Mouse (Mus musculus) testis, adult 2 months (tissue): ENCODE data around the gene Ddx4. TPM values are rescaled to one million over a fixed set of nuclear protein-coding genes. Genes with fewer than 3 reads are reported as not detected.
"Not testable (repeated sequence)": the region's sequence is repeated elsewhere in the genome, so short reads cannot be mapped to it uniquely, and the experiment has no call there.

Experiments used
- H3K27ac ChIP-seq: fragments of 200-500 bp; 2 replicates; pipeline ENCODE4 v1.5.1; 2012; ENCODE audit warnings: low read depth, low read length; ENCODE audit not compliant: control insufficient read depth, insufficient read depth
- H3K27me3 ChIP-seq: fragments of 200-500 bp; 2 replicates; pipeline ENCODE4 v1.6.1; 2012; ENCODE audit warnings: mild to moderate bottlenecking, low read length, moderate library complexity; ENCODE audit not compliant: control insufficient read depth, insufficient read depth
- H3K36me3 ChIP-seq: fragments of 200-500 bp; 2 replicates; pipeline ENCODE4 v1.6.1; 2012; ENCODE audit warnings: mild to moderate bottlenecking, low read length; ENCODE audit not compliant: control insufficient read depth, insufficient read depth
- H3K4me1 ChIP-seq: fragments of 200-500 bp; 2 replicates; pipeline ENCODE4 v1.6.1; 2012; ENCODE audit warnings: low read length; ENCODE audit not compliant: control insufficient read depth, insufficient read depth
- H3K4me3 ChIP-seq: fragments of 200-500 bp; 2 replicates; pipeline ENCODE4 v1.5.1; 2012; ENCODE audit warnings: low read depth, mild to moderate bottlenecking, low read length, moderate library complexity, mixed read lengths; ENCODE audit not compliant: control insufficient read depth
- CTCF ChIP-seq: fragments of 200-500 bp; IDR thresholded peaks from 2 replicates; pipeline ENCODE4 v1.5.1; 2012; ENCODE audit warnings: low read depth, mild to moderate bottlenecking, inconsistent platforms, low read length, moderate library complexity; ENCODE audit not compliant: control insufficient read depth, insufficient read depth, insufficient replicate concordance
- POLR2A ChIP-seq: fragments of 200-500 bp; IDR thresholded peaks from 2 replicates; pipeline ENCODE4 v1.6.1; 2012; ENCODE audit warnings: low read depth, mild to moderate bottlenecking, inconsistent platforms, low read length, moderate library complexity; ENCODE audit not compliant: control insufficient read depth
- polyA plus RNA-seq: library from polyadenylated mRNA; depleted of rRNA; stranded (reverse); fragments of >200 nt; gene quantifications from 2 replicates; pipeline ENCODE4 v1.2.3, GENCODE M21; 2012

The Ddx4 gene
- polyA plus RNA-seq, 1 experiment, result 129 TPM

DNA sequence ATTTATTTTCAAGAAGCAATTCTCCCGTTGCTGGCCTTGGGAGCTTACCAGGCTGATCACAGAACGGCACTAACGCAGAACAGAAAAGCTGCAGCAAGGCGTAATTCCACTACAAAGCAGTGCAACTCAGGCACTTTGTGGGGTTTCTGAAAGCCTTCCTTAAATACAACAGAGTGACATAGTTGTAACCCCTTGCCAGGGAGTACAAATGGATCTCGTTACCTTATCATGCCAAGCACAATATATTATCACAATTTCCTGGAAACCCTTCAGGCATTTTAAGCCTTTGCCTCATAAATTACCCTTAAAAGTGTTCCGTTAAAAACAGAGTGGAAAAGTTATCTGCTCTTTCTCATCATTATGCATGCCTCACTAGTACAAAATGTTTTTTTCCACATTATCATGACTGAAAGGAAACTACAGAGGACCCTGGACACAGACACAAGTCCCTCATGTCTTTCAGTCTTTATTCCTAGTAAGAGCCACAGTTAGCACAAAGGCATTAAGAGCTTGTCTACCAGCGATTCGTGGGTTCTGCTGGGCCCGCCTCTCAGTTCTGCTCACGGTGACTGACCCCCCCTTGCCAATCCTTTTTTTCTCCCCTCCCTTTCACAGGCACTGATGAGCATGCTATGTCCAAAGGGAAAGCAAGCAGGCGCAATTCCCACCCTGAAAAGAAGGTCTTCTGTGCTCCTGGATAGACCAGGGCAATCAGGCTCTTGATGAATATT is 71.5 kb downstream of the Ddx4 start:
- Histone ChIP-seq H3K4me3 (no peak overlapping the region), H3K27me3 (no peaks in the 10 kb centered on the region), H3K4me1 (no peaks in the 10 kb centered on the region), H3K27ac (no peak overlapping the region), H3K36me3 (no peaks in the 10 kb centered on the region)
- TF ChIP-seq CTCF (no peak), POLR2A (no peak)

GRCm38 (mm10) chr13:112578041-112578440 is 74.2 kb downstream of the Ddx4 start:
- H3K27me3 ChIP-seq, H3K4me1 ChIP-seq, H3K4me3 ChIP-seq: not testable (repeated sequence)

DNA sequence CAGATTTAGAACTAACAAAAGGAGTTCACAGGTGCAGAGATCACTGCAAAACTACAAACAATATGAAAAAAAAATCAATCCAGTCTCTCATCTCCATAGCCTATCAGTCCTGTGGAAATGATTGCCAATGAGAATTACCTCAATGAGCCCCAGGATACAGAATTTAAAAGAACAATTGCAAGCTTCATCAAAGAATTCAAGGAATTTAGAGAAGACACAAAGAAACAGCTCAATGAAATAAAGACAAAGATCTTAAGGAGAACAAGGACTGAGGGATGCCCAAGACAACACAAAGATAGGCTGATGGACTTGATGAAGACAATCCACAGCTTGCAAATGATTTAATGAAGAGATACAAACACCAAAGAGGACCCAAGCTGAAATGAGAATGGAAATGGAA is 78.5 kb downstream of the Ddx4 start:
- H3K4me1 ChIP-seq, result no peaks in the 10 kb centered on the region
- TF ChIP-seq CTCF, result no peak
- no peak overlapping the region for H3K27ac ChIP-seq
- no peak overlapping the region for H3K4me3 ChIP-seq
- no peaks in the 10 kb centered on the region for H3K27me3 ChIP-seq
- no peaks in the 10 kb centered on the region for H3K36me3 ChIP-seq

More at GRCm38 (mm10) chr13:112578041-112578440, 74.2 kb downstream of the Ddx4 start:
- not testable (repeated sequence) for H3K36me3 ChIP-seq, H3K27ac ChIP-seq

- Histone ChIP-seq H3K4me1 (no peaks in the 10 kb centered on the region), H3K27ac (no peak overlapping the region), H3K4me3 (no peak overlapping the region), H3K27me3 (no peaks in the 10 kb centered on the region), H3K36me3 (no peaks in the 10 kb centered on the region)
- TF ChIP-seq CTCF, result no peak
- no peak for TF ChIP-seq POLR2A
Observed at GRCm38 (mm10) chr13:112570768-112571167, 81.5 kb downstream of the Ddx4 start.

- Histone ChIP-seq H3K36me3 (no peaks in the 10 kb centered on the region), H3K4me1 (no peaks in the 10 kb centered on the region), H3K4me3 (no peak overlapping the region), H3K27ac (no peak overlapping the region), H3K27me3 (no peaks in the 10 kb centered on the region)
- TF ChIP-seq POLR2A (no peak), CTCF (no peak)
Observed at GRCm38 (mm10) chr13:112569606-112570005, 82.7 kb downstream of the Ddx4 start.

GRCm38 (mm10) chr13:112560554-112561138 is 91.6 kb downstream of the Ddx4 start:
- Histone ChIP-seq H3K36me3 (no peaks in the 10 kb centered on the region), H3K27ac (no peak overlapping the region), H3K27me3 (no peaks in the 10 kb centered on the region), H3K4me3 (no peak overlapping the region), H3K4me1 (no peaks in the 10 kb centered on the region)
- TF ChIP-seq POLR2A, result no peak
- no peak for TF ChIP-seq CTCF

DNA sequence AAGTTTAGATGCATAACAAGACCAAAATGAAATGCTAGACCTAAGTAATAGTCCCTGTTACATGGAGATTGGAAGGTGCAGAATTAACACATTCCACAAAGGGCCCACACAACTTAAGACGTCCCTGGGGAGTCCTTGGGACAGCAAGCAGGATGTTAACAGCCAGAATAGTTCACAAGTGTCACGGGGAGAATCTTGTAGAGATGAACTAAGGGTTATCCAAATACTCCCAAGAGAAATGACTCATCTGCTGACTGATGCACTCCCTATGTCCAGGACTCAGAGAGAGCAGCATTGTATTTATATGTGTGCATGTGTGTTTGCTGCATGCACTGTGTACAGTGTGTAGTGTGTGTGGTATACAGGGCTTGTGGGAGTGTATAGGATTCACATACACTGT is 95.8 kb downstream of the Ddx4 start:
- H3K4me3 ChIP-seq, result no peak overlapping the region
- no peaks in the 10 kb centered on the region for H3K36me3 ChIP-seq
- no peak for TF ChIP-seq CTCF
- TF ChIP-seq POLR2A, result no peak
- no peaks in the 10 kb centered on the region for H3K4me1 ChIP-seq
- H3K27ac ChIP-seq, result no peak overlapping the region
- no peaks in the 10 kb centered on the region for H3K27me3 ChIP-seq
